Mouse (Mus musculus) forebrain, embryonic 15.5 days (tissue): Measurements from ENCODE around the gene Lce1e. TPM values are rescaled to one million over a fixed set of nuclear protein-coding genes. Genes with fewer than 3 reads are reported as not detected.

Source experiments
- polyA plus RNA-seq: library from polyadenylated mRNA; unstranded; fragments of >200 nt; fragmentation: Nextera tagmentation; extraction: Ambion mirVana; gene quantifications from 2 replicates; pipeline ENCODE4 v1.2.1, GENCODE M21; 2015

The Lce1e gene
- polyA plus RNA-seq, 1 experiment from 2014 or later, result not detected

Other genes starting within 250 kb of the Lce1e start
- gene Sprr1a, start 223.2 kb downstream of the Lce1e start, polyA plus RNA-seq, result not detected in 2 replicates
- gene Sprr4, start 208.6 kb downstream of the Lce1e start, polyA plus RNA-seq, result not detected in 2 replicates
- not detected in 2 replicates for gene 2310046K23Rik, start 174.6 kb downstream of the Lce1e start, polyA plus RNA-seq
- gene Ivl, start 135.3 kb downstream of the Lce1e start, polyA plus RNA-seq, result not detected in 2 replicates
- gene Smcp, start 120.1 kb downstream of the Lce1e start, polyA plus RNA-seq, result not detected in 2 replicates
- not detected in 2 replicates for gene 2210017I01Rik, start 101.6 kb downstream of the Lce1e start, polyA plus RNA-seq
- gene Lce6a, start 87.4 kb downstream of the Lce1e start, polyA plus RNA-seq, result not detected in 2 replicates
- gene Lce1a1, start 60.8 kb downstream of the Lce1e start, polyA plus RNA-seq, result not detected in 2 replicates
- not detected in 2 replicates for gene Lce1b, start 52.1 kb downstream of the Lce1e start, polyA plus RNA-seq
- not detected in 2 replicates for gene Lce1a2, start 38.8 kb downstream of the Lce1e start, polyA plus RNA-seq
- not detected in 2 replicates for gene Lce1c, start 29.8 kb downstream of the Lce1e start, polyA plus RNA-seq
- not detected in 2 replicates for gene Lce1d, start 21.9 kb downstream of the Lce1e start, polyA plus RNA-seq
- gene Lce1f, start 11.3 kb upstream of the Lce1e start, polyA plus RNA-seq, result not detected in 2 replicates
- not detected in 2 replicates for gene Gm38119, start 30.0 kb upstream of the Lce1e start, polyA plus RNA-seq
- not detected in 2 replicates for gene Lce1g, start 43.3 kb upstream of the Lce1e start, polyA plus RNA-seq
- gene Lce1h, start 56.0 kb upstream of the Lce1e start, polyA plus RNA-seq, result not detected in 2 replicates
- not detected in 2 replicates for gene Lce1i, start 69.8 kb upstream of the Lce1e start, polyA plus RNA-seq
- gene Lce1j, start 81.4 kb upstream of the Lce1e start, polyA plus RNA-seq, result not detected in 2 replicates
- not detected in 2 replicates for gene Lce1k, start 98.8 kb upstream of the Lce1e start, polyA plus RNA-seq
- not detected in 2 replicates for gene Kprp, start 118.2 kb upstream of the Lce1e start, polyA plus RNA-seq
- gene Lce1l, start 142.2 kb upstream of the Lce1e start, polyA plus RNA-seq, result not detected in 2 replicates
- gene 2310050C09Rik, start 161.1 kb upstream of the Lce1e start, polyA plus RNA-seq, result not detected in 2 replicates
- not detected in 2 replicates for gene Lce3a, start 217.2 kb upstream of the Lce1e start, polyA plus RNA-seq
- gene Lce3b, start 223.9 kb upstream of the Lce1e start, polyA plus RNA-seq, result not detected in 2 replicates
- not detected in 2 replicates for gene Lce3c, start 235.4 kb upstream of the Lce1e start, polyA plus RNA-seq
- not detected in 2 replicates for gene Lce3d, start 248.3 kb upstream of the Lce1e start, polyA plus RNA-seq